Mouse (Mus musculus) layer of hippocampus, postnatal 10 days (tissue): ENCODE data around the gene Rrp7a. TPM values are rescaled to one million over a fixed set of nuclear protein-coding genes. Genes with fewer than 3 reads are reported as not detected.

ENCODE experiments used
- DNase-seq, 2 experiments: peaks; one replicate each; pipeline ENCODE4 v3.0.0; 2021; ENCODE audit warnings: low spot score in 2 of 2
- total RNA-seq, 2 experiments: library from RNA; stranded (reverse); gene quantifications; 2 replicates each; pipeline ENCODE4 v1.2.3; 2021

The Rrp7a gene
- total RNA-seq, 2 experiments from 2014 or later, result 123 to 128 TPM

- DNase-seq, result no peak
Observed at GRCm38 (mm10) chr15:83114106-83114505, 8.5 kb downstream of the Rrp7a start.

DNA sequence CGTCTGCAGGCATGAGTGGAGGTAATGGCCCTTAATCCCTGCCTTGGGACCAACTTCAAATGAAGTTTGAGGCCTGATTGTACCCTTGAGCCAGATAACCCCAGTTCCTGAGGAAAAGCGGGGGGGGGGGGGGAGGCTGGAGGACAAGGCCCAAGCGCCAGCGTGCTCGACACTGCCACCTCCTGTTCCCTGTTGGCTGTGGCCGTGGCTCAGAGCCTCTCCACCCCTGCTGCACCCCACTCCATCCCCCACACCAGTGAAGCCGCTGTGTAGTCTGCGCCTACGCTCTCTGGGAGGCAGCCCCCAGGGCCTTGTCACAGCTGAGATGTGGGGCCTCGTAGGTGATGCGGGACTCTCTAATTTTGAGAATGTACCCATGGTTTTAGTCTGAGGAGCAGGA is 9.7 kb downstream of the Rrp7a start:
- DNase-seq, result peak; percentile 77 to 85

- DNase-seq, result no peak
Observed at GRCm38 (mm10) chr15:83111874-83112273, 10.7 kb downstream of the Rrp7a start.

DNA sequence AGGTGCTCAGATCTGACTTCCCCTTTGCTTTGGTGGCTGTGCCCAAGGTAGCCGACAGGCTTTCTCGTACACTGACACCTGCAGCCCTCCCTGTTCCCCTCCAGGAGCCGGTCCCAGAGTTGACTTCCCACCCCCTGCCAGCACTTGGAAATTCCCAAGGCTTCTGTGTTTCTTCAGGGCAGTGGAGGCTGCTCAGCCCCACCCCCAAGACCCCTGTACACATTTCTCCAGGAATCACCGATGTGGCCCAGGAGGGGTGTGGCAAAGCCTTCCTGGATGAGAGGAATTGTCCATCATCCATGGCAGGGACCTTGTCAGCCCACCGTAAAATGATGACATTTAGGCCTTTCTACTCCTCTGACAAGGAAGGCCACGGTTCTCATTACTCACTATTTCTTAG is 11.3 kb downstream of the Rrp7a start:
- no peak for DNase-seq

DNA sequence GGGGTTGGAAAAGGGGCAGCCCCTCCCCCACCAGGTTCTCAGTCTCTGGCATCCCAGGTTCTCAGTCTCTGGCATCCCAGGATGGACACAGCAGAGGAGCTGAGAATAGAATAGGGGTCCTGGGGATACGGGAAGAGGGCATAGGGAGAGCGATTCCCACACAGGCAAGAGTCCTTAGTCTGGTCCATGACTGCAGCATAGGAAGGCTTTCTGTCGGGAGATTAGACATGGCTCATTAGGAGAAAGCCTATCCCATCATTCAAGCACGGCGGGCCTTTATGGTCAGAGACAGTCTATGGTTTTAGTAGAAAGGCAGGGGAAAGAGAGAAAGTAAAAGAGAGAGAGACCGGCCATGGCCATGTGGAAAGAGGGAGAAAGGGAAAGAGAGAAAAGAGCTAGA is 14.8 kb downstream of the Rrp7a start:
- DNase-seq, result no peak

DNA sequence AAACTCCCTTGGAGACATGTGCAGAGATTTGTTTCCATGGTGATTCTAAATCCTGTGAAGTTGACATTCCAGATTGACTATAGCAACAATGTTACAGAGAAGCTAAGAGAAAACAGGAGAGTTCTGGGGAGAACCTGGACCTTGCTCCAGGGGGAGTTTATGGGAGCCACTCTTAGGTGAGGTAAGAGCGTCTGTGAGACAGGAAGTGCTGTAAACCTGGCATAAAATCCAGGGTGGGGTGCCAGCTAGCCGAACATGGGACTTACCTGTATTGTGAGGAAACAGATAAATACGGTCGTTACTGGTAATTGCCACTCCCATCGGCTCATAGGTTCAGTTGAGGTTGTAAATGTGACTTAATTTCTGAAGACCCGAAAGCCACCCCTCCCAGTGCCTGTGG is 16.2 kb downstream of the Rrp7a start:
- no peak for DNase-seq

DNA sequence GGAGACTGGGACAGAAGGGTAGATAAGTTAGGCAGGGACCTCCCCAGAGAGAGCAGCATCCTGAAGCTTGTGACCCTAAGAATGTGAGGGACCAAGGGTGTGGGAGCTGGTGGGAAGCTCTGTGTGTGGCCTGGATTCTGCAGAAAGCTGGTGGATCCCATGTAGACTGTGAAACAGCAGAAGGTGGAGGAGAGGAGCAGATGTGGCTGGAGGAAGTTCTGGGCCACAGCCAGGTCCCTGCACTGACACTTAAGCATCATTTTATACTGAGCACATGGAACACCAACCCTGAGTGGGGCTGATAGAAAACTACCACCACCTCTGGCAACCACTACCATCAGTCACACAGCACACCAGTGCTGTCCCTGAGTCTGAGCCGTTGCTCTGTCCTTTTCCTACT is 19.5 kb downstream of the Rrp7a start:
- no peak for DNase-seq

- no peak for DNase-seq
Observed at GRCm38 (mm10) chr15:83100332-83100662, 22.3 kb downstream of the Rrp7a start.

DNA sequence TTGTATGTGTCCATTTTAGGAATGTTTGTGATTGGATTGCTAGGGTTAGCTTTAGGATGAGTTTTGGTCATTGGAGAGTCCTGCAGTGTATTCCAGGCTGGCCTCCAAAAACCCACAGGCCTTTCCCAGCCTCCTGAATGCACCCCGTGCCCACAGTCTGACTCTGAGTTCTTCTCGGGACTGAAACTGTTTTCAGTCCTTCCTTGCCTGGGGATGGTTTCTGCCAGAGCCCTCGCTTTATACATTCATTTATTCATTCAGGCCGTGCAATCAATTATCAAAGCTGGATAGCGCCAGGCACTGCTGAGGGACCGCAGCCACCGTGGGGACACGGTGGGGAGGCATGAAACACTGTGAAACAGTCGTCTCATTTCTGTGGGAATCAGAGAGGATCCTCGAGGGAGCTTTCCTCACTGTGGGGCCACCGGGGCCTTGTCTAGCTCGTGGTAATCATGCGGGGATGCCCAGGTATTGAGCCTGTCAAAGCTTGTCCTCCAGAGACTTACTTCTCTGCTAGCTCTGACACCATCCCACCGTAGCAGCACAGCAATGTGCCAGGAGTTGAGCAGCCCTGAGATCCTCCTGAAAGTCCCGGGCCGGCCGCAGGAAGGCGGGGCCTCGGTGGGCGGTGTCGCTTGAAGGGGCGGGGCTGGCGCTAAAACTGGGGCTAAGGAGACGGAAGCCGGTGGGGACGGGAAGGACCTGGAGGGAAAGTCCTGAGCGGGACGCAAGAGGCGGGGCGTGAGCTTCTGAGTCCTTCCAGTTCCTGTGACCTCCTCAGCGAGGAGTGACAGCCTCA is 22.9 kb downstream of the Rrp7a start:
- DNase-seq, result peak; percentile 73 to 80

- DNase-seq, result no peak
Observed at GRCm38 (mm10) chr15:83095950-83096349, 26.7 kb downstream of the Rrp7a start.

DNA sequence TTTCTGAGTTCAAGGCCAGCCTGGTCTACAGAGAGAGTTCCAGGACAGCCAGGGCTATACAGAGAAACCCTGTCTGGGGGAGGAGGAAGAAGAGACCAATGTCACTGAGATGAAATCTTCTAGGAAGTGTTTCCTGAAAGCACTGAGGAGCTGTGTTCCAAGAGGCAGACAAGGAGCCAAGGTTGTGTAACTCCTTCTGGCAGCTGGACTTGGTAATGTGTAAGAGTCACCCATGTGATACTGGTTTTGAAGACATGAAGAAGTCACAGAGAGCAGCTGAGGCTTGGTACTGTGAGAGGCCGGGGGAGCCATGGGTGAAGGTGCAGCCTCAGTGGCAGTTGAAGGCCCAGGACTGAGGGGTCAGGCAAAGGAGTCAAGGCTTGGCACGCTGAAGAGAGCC is 28.9 kb downstream of the Rrp7a start:
- DNase-seq, result no peak

GRCm38 (mm10) chr15:83090874-83091273 is 31.7 kb downstream of the Rrp7a start:
- no peak for DNase-seq

DNA sequence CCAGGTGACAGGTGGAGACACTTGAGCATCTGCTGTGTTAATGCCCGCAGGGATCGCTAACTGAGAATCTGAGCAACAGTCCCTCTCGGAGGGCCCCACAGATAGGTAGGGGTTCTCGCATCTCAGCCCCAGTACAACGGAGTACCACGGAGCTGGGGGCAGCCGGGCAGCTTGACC is 33.3 kb downstream of the Rrp7a start, which contains the start of gene Serhl:
Gene Serhl, plus strand, starts transcription at position 78 of the 177 bp plus-strand sequence.
- DNase-seq, result no peak

GRCm38 (mm10) chr15:83088495-83089428 is 33.8 kb downstream of the Rrp7a start:
- no peak for DNase-seq

DNA sequence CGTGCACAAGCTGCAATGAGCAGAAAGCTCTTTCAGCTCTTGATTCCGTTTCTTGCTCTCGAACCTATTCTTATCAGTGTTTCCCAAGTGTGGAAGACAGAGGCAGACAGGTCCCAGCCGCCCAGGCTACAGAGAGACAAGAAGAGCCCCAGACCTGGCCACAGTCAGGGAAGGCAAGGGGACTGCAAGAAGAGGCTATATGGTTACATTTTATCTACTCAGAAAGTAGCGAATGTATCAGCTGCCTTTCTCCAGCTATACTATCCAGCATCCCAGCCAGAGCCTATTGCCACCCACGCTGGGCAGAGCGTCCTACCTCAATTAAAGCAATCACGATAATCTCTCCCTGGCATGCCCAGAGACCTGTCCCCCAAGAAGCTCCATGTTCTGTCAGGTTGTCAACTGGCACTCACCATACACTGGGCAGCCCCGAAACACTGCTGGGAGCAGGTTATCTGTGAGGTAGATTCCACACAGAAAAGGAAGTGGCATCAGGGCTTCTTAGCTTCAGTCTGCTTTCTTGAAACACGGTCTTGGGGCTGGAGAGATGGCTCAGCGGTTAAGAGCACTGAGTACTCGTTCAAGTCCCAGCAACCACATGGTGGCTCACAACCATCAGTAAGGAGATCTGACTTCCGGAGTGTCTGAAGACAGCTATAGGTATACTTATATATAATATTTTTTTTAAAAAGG is 35.8 kb downstream of the Rrp7a start:
- no peak for DNase-seq

DNA sequence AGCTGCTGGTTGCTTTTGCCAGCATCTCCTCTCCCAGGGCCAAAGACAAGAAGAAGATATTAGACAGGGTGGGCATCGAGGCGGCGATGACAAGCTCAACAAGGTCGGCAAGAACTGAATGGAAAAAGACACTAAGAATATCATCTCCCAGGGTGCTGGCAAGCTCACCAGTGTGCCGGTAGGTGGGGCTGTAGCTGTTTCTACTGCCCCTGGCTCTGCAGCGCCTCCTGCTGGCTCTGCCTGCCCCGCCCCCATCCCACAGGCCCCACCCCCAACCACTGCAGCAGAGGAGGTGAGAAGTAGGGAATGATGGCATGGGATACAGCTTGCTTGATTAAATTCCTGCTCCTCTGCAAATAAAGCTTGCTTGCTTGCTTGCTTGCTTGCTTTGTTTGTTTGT is 36.7 kb downstream of the Rrp7a start:
- DNase-seq, result peak; percentile 57 to 65

- DNase-seq, result peak; percentile 28 to 29
Observed at GRCm38 (mm10) chr15:83084022-83084640, 38.5 kb downstream of the Rrp7a start.

GRCm38 (mm10) chr15:83083530-83083929 is 39.1 kb downstream of the Rrp7a start:
- no peak for DNase-seq

- DNase-seq, result no peak
Observed at GRCm38 (mm10) chr15:83075607-83076525, 46.7 kb downstream of the Rrp7a start.

DNA sequence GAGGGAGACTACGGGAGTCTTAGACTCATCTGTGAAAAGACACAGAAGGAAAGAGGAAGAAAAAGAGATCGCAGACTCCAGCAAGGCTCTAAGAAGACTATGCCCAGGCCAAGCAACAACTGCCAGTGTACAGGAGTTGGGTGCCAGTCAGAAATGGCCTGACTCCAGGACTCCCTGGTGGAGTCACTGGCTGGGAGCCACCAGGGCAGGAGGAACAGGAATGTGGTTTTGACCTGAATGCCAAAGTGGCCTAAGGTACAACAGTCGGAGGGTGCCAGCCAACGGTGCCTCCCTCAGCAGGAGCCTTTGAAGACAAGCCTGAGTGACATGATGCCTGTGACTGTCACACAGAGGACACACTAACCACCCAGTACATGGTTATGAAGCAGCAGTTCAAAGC is 48.4 kb downstream of the Rrp7a start:
- DNase-seq, result no peak

GRCm38 (mm10) chr15:83071752-83072151 is 50.8 kb downstream of the Rrp7a start:
- DNase-seq, result no peak
